Mouse (Mus musculus) layer of hippocampus, postnatal 10 days (tissue): ENCODE measurements around the gene Uggt2. TPM values are rescaled to one million over a fixed set of nuclear protein-coding genes. Genes with fewer than 3 reads are reported as not detected.

Experiments used
- DNase-seq, 2 experiments: peaks; one replicate each; pipeline ENCODE4 v3.0.0; 2021; ENCODE audit warnings: low spot score in 2 of 2
- total RNA-seq, 2 experiments: library from RNA; stranded (reverse); gene quantifications; 2 replicates each; pipeline ENCODE4 v1.2.3; 2021

Uggt2 gene
- total RNA-seq, 2 experiments from 2014 or later = 34.3 to 39.3 TPM

GRCm38 (mm10) chr14:118982429-118983045 is 116.7 kb downstream of the Uggt2 start:
- peak in 1 of 2 experiments; percentile 24 for DNase-seq

- peak in 1 of 2 experiments; percentile 16 for DNase-seq
These were observed 117.4 kb downstream of the Uggt2 start for GRCm38 (mm10) chr14:118981711-118982428.

GRCm38 (mm10) chr14:118980890-118981289 is 118.3 kb downstream of the Uggt2 start:
- no peak for DNase-seq

DNA sequence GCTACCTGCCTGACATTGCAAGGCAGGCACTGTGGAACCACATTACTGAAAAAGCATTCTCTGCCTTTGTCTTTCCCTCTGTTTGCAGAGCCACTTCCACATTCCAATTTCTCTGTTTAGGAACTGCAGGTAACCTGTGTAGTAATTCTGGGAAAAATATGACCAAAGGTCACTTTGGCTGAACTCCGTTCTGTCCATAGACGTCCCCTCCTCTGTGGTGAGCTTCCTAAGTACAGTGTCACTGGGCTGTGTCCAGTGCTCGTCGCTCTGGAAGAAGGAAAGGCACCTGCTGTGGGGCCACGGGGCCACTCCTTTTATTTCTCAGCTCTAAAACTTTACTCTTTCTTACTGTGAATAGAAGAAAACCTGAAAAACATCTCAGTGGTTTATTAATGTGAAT is 118.9 kb downstream of the Uggt2 start:
- no peak for DNase-seq

DNA sequence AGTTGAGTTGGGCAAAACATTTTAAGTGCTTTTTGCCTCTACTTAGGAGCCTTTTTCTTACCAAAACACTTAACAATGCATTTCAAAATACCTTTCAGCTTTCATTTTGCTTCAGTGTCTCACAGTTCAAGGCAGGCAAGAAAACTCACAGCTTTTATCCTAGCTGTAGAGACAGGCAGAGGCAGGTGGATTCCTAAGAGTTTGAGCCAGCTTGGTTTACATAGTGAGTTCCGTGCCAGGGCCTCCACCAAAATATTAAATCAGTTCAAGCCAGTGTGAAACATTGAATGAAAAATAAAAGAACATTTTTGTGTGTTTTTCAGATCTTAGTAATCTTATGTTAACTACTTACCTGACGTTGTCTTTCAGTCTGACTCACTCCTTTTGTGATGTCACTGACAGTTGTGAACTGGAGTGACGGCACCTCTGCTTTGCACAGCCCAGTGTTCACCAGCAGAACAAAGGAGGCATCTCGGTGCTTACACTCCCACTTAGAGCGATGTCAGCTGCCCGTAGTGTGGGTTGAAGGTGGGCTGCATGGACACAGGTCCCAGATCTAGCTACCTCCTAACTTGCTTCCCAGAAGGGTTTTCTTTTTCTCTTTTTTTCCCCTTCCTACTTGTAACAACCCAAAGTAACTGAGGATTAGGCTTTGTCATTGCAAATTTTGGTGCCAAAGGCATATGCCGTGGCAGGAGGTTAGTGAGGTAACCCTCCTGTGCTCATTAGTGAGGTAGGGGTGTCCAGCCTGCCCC is 119.5 kb downstream of the Uggt2 start:
- DNase-seq = no peak

GRCm38 (mm10) chr14:118977136-118977816 is 122.0 kb downstream of the Uggt2 start:
- DNase-seq = no peak

- DNase-seq = no peak
These were observed 127.0 kb downstream of the Uggt2 start for GRCm38 (mm10) chr14:118972268-118972667.

- DNase-seq = no peak
These were observed 131.6 kb downstream of the Uggt2 start for GRCm38 (mm10) chr14:118967646-118968045.

GRCm38 (mm10) chr14:118965356-118966000 is 133.8 kb downstream of the Uggt2 start:
- DNase-seq = no peak

DNA sequence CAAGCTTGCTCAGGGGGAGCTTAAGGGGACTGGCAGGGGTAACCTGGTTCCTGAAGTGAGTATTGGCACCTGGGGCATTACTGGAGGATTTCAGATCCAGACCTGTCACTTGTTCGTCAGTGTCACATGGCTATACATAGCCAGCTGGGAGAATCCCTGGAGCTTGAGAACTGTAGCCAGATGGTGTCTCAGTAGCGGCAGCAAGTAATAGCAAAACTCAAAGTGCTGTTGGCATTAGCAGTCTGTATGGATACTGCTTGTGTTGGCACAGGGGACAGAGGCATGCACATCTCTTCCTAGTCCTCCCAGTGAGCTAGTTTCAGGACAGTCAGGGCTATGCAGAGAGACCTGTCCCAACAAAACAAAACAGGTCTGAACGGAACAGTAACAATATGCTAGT is 141.2 kb downstream of the Uggt2 start:
- DNase-seq = no peak

GRCm38 (mm10) chr14:118951912-118952583 is 147.2 kb downstream of the Uggt2 start:
- no peak for DNase-seq

- no peak for DNase-seq
These were observed 150.4 kb downstream of the Uggt2 start for GRCm38 (mm10) chr14:118948841-118949240.

GRCm38 (mm10) chr14:118944702-118945101 is 154.5 kb downstream of the Uggt2 start:
- DNase-seq = no peak

- DNase-seq = no peak
These were observed 157.2 kb downstream of the Uggt2 start for GRCm38 (mm10) chr14:118942076-118942475.

GRCm38 (mm10) chr14:118940796-118941495 is 158.3 kb downstream of the Uggt2 start:
- no peak for DNase-seq

GRCm38 (mm10) chr14:118938551-118938950 is 160.7 kb downstream of the Uggt2 start:
- DNase-seq = no peak

- DNase-seq = peak; percentile 99 to 100
These were observed 161.4 kb downstream of the Uggt2 start, which contains the start of gene Dnajc3 for GRCm38 (mm10) chr14:118937533-118938492. TSS of gene Dnajc3 (plus strand) at chr14:118937976.

GRCm38 (mm10) chr14:118936952-118937351 is 162.3 kb downstream of the Uggt2 start:
- DNase-seq = no peak

GRCm38 (mm10) chr14:118936236-118936635 is 163.0 kb downstream of the Uggt2 start:
- DNase-seq = no peak
